Mouse (Mus musculus): ENCODE results near the gene Ndufaf7. TPM values are rescaled to one million over a fixed set of nuclear protein-coding genes. Genes with fewer than 3 reads are reported as not detected.

Ndufaf7 gene
- polyA plus RNA-seq, 1 experiment from 2014 or later, result 66.3 TPM

GRCm38 (mm10) chr17:78992303-78993027 lies 55.5 kb downstream of the Ndufaf7 start:
- Histone ChIP-seq H3K27ac (ENCODE audit: low read length) (no peak overlapping the region), H3K9me3 (ENCODE audit: low read length) (no peaks in the 10 kb centered on the region), H3K4me3 (ENCODE audit: low read length) (no peak overlapping the region), H3K9ac (replicated peaks; ENCODE audit: low read length) (no peak overlapping the region), H3K36me3 (ENCODE audit: insufficient read depth, low read length) (no peaks in the 10 kb centered on the region), H3K4me2 (replicated peaks; ENCODE audit: low read depth, low read length) (no peak overlapping the region), H3K4me1 (ENCODE audit: insufficient read depth, low read length) (peaks cover 7% of the 10 kb centered on the region; the same call in 1 of the 2 replicates), H3K27me3 (ENCODE audit: insufficient read depth, low read length) (no peaks in the 10 kb centered on the region)
- 60% methylated on average over 9 of the region's 9 CpGs for WGBS
- ATAC-seq (ENCODE audit: low FRiP score, low TSS enrichment), result no peak

GRCm38 (mm10) chr17:78993670-78994069 lies 56.7 kb downstream of the Ndufaf7 start:
- Histone ChIP-seq H3K9me3 (ENCODE audit: low read length) (no peaks in the 10 kb centered on the region), H3K9ac (replicated peaks; ENCODE audit: low read length) (no peak overlapping the region), H3K4me3 (ENCODE audit: low read length) (no peak overlapping the region), H3K27me3 (ENCODE audit: insufficient read depth, low read length) (no peaks in the 10 kb centered on the region), H3K4me2 (replicated peaks; ENCODE audit: low read depth, low read length) (no peak overlapping the region), H3K27ac (ENCODE audit: low read length) (no peak overlapping the region), H3K36me3 (ENCODE audit: insufficient read depth, low read length) (no peaks in the 10 kb centered on the region), H3K4me1 (ENCODE audit: insufficient read depth, low read length) (peaks cover 12% of the 10 kb centered on the region)
- no peak for ATAC-seq (ENCODE audit: low FRiP score, low TSS enrichment)
- WGBS, result 79% methylated on average over 2 of the region's 2 CpGs

- Histone ChIP-seq H3K27ac (ENCODE audit: low read length) (no peak overlapping the region), H3K4me2 (replicated peaks; ENCODE audit: low read depth, low read length) (no peak overlapping the region), H3K4me1 (ENCODE audit: insufficient read depth, low read length) (peaks cover 13% of the 10 kb centered on the region), H3K36me3 (ENCODE audit: insufficient read depth, low read length) (no peaks in the 10 kb centered on the region), H3K4me3 (ENCODE audit: low read length) (no peak overlapping the region), H3K9me3 (ENCODE audit: low read length) (no peaks in the 10 kb centered on the region), H3K9ac (replicated peaks; ENCODE audit: low read length) (no peak overlapping the region), H3K27me3 (ENCODE audit: insufficient read depth, low read length) (no peaks in the 10 kb centered on the region)
- 86% methylated on average over 8 of the region's 8 CpGs for WGBS
- ATAC-seq (ENCODE audit: low FRiP score, low TSS enrichment), result no peak
These were observed 57.4 kb downstream of the Ndufaf7 start for GRCm38 (mm10) chr17:78994382-78994781.

- H3K36me3 ChIP-seq (ENCODE audit: insufficient read depth, low read length), result no peaks in the 10 kb centered on the region
- no peaks in the 10 kb centered on the region for H3K9me3 ChIP-seq (ENCODE audit: low read length)
- H3K27me3 ChIP-seq (ENCODE audit: insufficient read depth, low read length), result no peaks in the 10 kb centered on the region
- H3K4me3 ChIP-seq (ENCODE audit: low read length), result no peak overlapping the region
- WGBS, result 49% methylated on average over 9 of the region's 9 CpGs
- no peak for ATAC-seq (ENCODE audit: low FRiP score, low TSS enrichment)
- peaks cover 13% of the 10 kb centered on the region for H3K4me1 ChIP-seq (ENCODE audit: insufficient read depth, low read length)
- no peak overlapping the region for H3K27ac ChIP-seq (ENCODE audit: low read length)
- H3K4me2 ChIP-seq (replicated peaks; ENCODE audit: low read depth, low read length), result no peak overlapping the region
- no peak overlapping the region for H3K9ac ChIP-seq (replicated peaks; ENCODE audit: low read length)
These were observed 58.2 kb downstream of the Ndufaf7 start for GRCm38 (mm10) chr17:78994931-78995820.

Other genes starting within 250 kb of the Ndufaf7 start
- 5.2 and 6.1 TPM in 2 replicates for gene Strn, start 199.9 kb upstream of the Ndufaf7 start, polyA plus RNA-seq (2015; fragmentation: Nextera tagmentation; extraction: Ambion mirVana)
- gene Heatr5b, start 101.8 kb upstream of the Ndufaf7 start, polyA plus RNA-seq (2015; fragmentation: Nextera tagmentation; extraction: Ambion mirVana), result 13.0 and 14.7 TPM in 2 replicates
- gene Gpatch11, start 101.6 kb upstream of the Ndufaf7 start, polyA plus RNA-seq (2015; fragmentation: Nextera tagmentation; extraction: Ambion mirVana), result 40.5 and 41.1 TPM in 2 replicates
- gene Eif2ak2, start 54.6 kb upstream of the Ndufaf7 start, polyA plus RNA-seq (2015; fragmentation: Nextera tagmentation; extraction: Ambion mirVana), result 8.8 and 9.6 TPM in 2 replicates
- gene Sult6b1, start 30.1 kb upstream of the Ndufaf7 start, polyA plus RNA-seq (2015; fragmentation: Nextera tagmentation; extraction: Ambion mirVana), result 0.23 TPM in 1 of 2 replicates, not detected in the other
- 96.5 and 98.1 TPM in 2 replicates for gene Cebpzos, start 20.6 kb upstream of the Ndufaf7 start, polyA plus RNA-seq (2015; fragmentation: Nextera tagmentation; extraction: Ambion mirVana)
- gene Cebpz, start 70 bp upstream of the Ndufaf7 start, polyA plus RNA-seq (2015; fragmentation: Nextera tagmentation; extraction: Ambion mirVana), result 46.8 and 56.7 TPM in 2 replicates
- 41.4 and 43.4 TPM in 2 replicates for gene Prkd3, start 83.7 kb downstream of the Ndufaf7 start, polyA plus RNA-seq (2015; fragmentation: Nextera tagmentation; extraction: Ambion mirVana)
- 4.2 and 5.4 TPM in 2 replicates for gene Qpct, start 114.8 kb downstream of the Ndufaf7 start, polyA plus RNA-seq (2015; fragmentation: Nextera tagmentation; extraction: Ambion mirVana)

All from kidney, embryonic 16.5 days (tissue).